In genomic region chr3:149092649-149093048, GRCm38 (mm10) we compare ENCODE assay signal across 9 mouse cellular contexts.
A peak's percentile ranks its signal among the peaks of the same experiment; 100 is the strongest.
DNase-seq lines count a peak whose midpoint lies in the region; ATAC-seq and TF ChIP-seq lines count a peak whose summit lies in the region.
"Had no signal": no experiment of that assay in that cellular context is flagged by ENCODE, and none has a peak within 500 bp of the region (broad histone marks: within the 10 kb centered on the region; RNA-seq: fewer than 3 reads in every experiment).

No protein-coding gene starts in this region.

- intact Hi-C loops in left cerebral cortex, adult 2 months (cut with DNase I): no loop called here

- H3K9ac ChIP-seq in heart, embryonic 16.5 days (ENCODE audit: low read length): no peak overlapping the region
- H3K9ac ChIP-seq in midbrain, embryonic 11.5 days (ENCODE audit: low read length): no peak overlapping the region
- no peak overlapping the region for H3K9ac ChIP-seq in midbrain, embryonic 16.5 days (ENCODE audit: low read depth, low read length)
- H3K9ac ChIP-seq in stomach, embryonic 16.5 days (ENCODE audit: low read length): no peak overlapping the region
- H3K9ac ChIP-seq: hindbrain, embryonic 15.5 days had no signal

- no peak for DNase-seq in heart, adult 18-20 months
- peak; percentile 89 for DNase-seq in midbrain, embryonic 11.5 days (ENCODE audit: low spot score, missing footprints)
- DNase-seq in left cerebral cortex, adult 2 months (ENCODE audit: extremely low spot score in 1 of 2, low spot score in 2 of 2): no peak

- no peak for ATAC-seq in heart, embryonic 16.5 days (replicated peaks; ENCODE audit: extremely low read depth, insufficient read depth, low FRiP score)
- ATAC-seq in midbrain, embryonic 11.5 days (ENCODE audit: low FRiP score): no peak
- ATAC-seq in midbrain, embryonic 16.5 days: no peak
- ATAC-seq in granulocyte monocyte progenitor cell, adult 5-6 weeks (replicated peaks; ENCODE audit: poor library complexity, severe bottlenecking): peak; percentile 40
- no peak for ATAC-seq in stomach, embryonic 16.5 days (ENCODE audit: insufficient read depth, low FRiP score)
- ATAC-seq in erythroblast, adult 5-6 weeks (replicated peaks; ENCODE audit: low FRiP score, poor library complexity, severe bottlenecking): no peak

- no peak for TF ChIP-seq CTCF in left cerebral cortex, adult 2 months (IDR thresholded peaks at IDR 0.05)

- no peak overlapping the region for H3K4me3 ChIP-seq in heart, embryonic 16.5 days (ENCODE audit: low read length)
- no peak overlapping the region for H3K4me3 ChIP-seq in midbrain, embryonic 11.5 days (ENCODE audit: low read depth, low read length)
- no peak overlapping the region for H3K4me3 ChIP-seq in midbrain, embryonic 16.5 days (ENCODE audit: low read depth, low read length)
- H3K4me3 ChIP-seq in stomach, embryonic 16.5 days (replicated peaks; ENCODE audit: low read length): no peak overlapping the region
- H3K4me3 ChIP-seq in left cerebral cortex, adult 2 months: no peak overlapping the region
- H3K4me3 ChIP-seq: hindbrain, embryonic 15.5 days had no signal

- H3K27ac ChIP-seq in heart, embryonic 16.5 days (ENCODE audit: low read length): no peak overlapping the region
- H3K27ac ChIP-seq in midbrain, embryonic 11.5 days (ENCODE audit: low read depth, low read length): no peak overlapping the region
- H3K27ac ChIP-seq in midbrain, embryonic 16.5 days (ENCODE audit: low read length): no peak overlapping the region
- H3K27ac ChIP-seq in stomach, embryonic 16.5 days (ENCODE audit: low read length): no peak overlapping the region
- H3K27ac ChIP-seq in left cerebral cortex, adult 2 months: no peak overlapping the region
- H3K27ac ChIP-seq: hindbrain, embryonic 15.5 days had no signal

- H3K4me1 ChIP-seq in heart, embryonic 16.5 days (ENCODE audit: control insufficient read depth, insufficient read depth, low read length): peaks cover 11% of the 10 kb centered on the region
- H3K4me1 ChIP-seq in midbrain, embryonic 11.5 days (ENCODE audit: control insufficient read depth, insufficient read depth, low read length): peaks cover 17% of the 10 kb centered on the region
- H3K4me1 ChIP-seq in midbrain, embryonic 16.5 days (ENCODE audit: control insufficient read depth, insufficient read depth, low read length): peaks cover 6% of the 10 kb centered on the region
- H3K4me1 ChIP-seq in stomach, embryonic 16.5 days (ENCODE audit: control insufficient read depth, insufficient read depth, low read length): peaks cover 9% of the 10 kb centered on the region

- peak overlapping the region; percentile 41; the same call in 1 of the 2 replicates for H3K4me2 ChIP-seq in heart, embryonic 16.5 days (ENCODE audit: low read depth, low read length)
- no peak overlapping the region; the same call in 1 of the 2 replicates for H3K4me2 ChIP-seq in midbrain, embryonic 11.5 days
- H3K4me2 ChIP-seq in midbrain, embryonic 16.5 days (ENCODE audit: low read length): no peak overlapping the region
- peak overlapping the region; percentile 34; the same call in 1 of the 2 replicates for H3K4me2 ChIP-seq in stomach, embryonic 16.5 days (ENCODE audit: low read depth, low read length)
- H3K4me2 ChIP-seq: hindbrain, embryonic 15.5 days had no signal

- no peaks in the 10 kb centered on the region for H3K9me3 ChIP-seq in heart, embryonic 16.5 days (replicated peaks; ENCODE audit: control insufficient read depth, low read length)
- H3K9me3 ChIP-seq in midbrain, embryonic 11.5 days (ENCODE audit: control insufficient read depth, low read length): no peaks in the 10 kb centered on the region
- H3K9me3 ChIP-seq in midbrain, embryonic 16.5 days (replicated peaks; ENCODE audit: control insufficient read depth, low read length, poor library complexity, severe bottlenecking): no peaks in the 10 kb centered on the region
- H3K9me3 ChIP-seq in stomach, embryonic 16.5 days (replicated peaks; ENCODE audit: control insufficient read depth, low read length): no peaks in the 10 kb centered on the region
- H3K9me3 ChIP-seq: hindbrain, embryonic 15.5 days had no signal

- no peaks in the 10 kb centered on the region for H3K27me3 ChIP-seq in heart, embryonic 16.5 days (ENCODE audit: control insufficient read depth, insufficient read depth, low read length)
- H3K27me3 ChIP-seq in midbrain, embryonic 11.5 days (ENCODE audit: control insufficient read depth, insufficient read depth, low read length): no peaks in the 10 kb centered on the region
- no peaks in the 10 kb centered on the region for H3K27me3 ChIP-seq in midbrain, embryonic 16.5 days (ENCODE audit: control insufficient read depth, insufficient read depth, low read depth, low read length)
- no peaks in the 10 kb centered on the region for H3K27me3 ChIP-seq in stomach, embryonic 16.5 days (ENCODE audit: control insufficient read depth, insufficient read depth, low read length)

- 34% methylated on average over 5 of the region's 5 CpGs for WGBS in heart, embryonic 16.5 days
- WGBS in midbrain, embryonic 11.5 days: under 1% methylated on average over 5 of the region's 5 CpGs
- 15% methylated on average over 5 of the region's 5 CpGs for WGBS in midbrain, embryonic 16.5 days
- 16% methylated on average over 5 of the region's 5 CpGs for WGBS in stomach, embryonic 16.5 days

- H3K36me3 ChIP-seq in heart, embryonic 16.5 days (ENCODE audit: control insufficient read depth, insufficient read depth): no peaks in the 10 kb centered on the region
- no peaks in the 10 kb centered on the region for H3K36me3 ChIP-seq in midbrain, embryonic 11.5 days (ENCODE audit: control insufficient read depth, insufficient read depth, low read length)
- H3K36me3 ChIP-seq in midbrain, embryonic 16.5 days (ENCODE audit: control insufficient read depth, insufficient read depth, low read length): no peaks in the 10 kb centered on the region
- no peaks in the 10 kb centered on the region for H3K36me3 ChIP-seq in stomach, embryonic 16.5 days (ENCODE audit: control insufficient read depth, insufficient read depth, low read length)
- H3K36me3 ChIP-seq: hindbrain, embryonic 15.5 days had no signal

Comparison
In these comparisons a context has a peak if more than half of its experiments do, and no peak if none do; other contexts are left out.
1. H3K4me2 ChIP-seq: peak in heart, embryonic 16.5 days (single experiment) and stomach, embryonic 16.5 days (single experiment); none in midbrain, embryonic 11.5 days (single experiment) and midbrain, embryonic 16.5 days (single experiment).